Mouse (Mus musculus) adipocyte (in vitro differentiated cells): ENCODE results near the gene Tbxas1.

Experiments
- DNase-seq: peaks from one replicate; pipeline ENCODE4 v3.0.0-alpha.2; 2016; ENCODE audit warnings: low spot score

The Tbxas1 gene

GRCm38 (mm10) chr6:38960791-38961426, 85.7 kb downstream of the Tbxas1 start:
- DNase-seq: peak; percentile 23

- no peak for DNase-seq
Measured at GRCm38 (mm10) chr6:38961427-38962033, 86.3 kb downstream of the Tbxas1 start.

DNA sequence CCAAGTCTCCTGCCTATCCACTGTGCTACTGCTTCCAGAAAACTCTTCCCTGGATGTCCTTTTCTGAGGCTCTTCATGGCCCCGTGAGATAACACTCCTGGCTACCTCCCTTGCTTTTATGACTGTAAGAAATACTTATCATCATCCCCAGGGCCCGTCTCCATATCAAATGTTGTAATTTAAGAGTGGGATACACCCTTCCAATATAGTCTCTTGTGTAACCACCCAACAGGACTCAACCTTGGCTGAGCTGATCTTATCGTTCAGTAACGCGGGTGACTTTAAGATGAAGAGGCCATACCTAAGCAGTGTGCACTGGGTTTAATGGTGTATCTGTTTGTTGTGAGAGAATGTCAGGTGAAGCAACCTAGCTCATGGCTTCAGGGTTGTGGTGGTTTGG, 91.6 kb downstream of the Tbxas1 start:
- DNase-seq: no peak

DNA sequence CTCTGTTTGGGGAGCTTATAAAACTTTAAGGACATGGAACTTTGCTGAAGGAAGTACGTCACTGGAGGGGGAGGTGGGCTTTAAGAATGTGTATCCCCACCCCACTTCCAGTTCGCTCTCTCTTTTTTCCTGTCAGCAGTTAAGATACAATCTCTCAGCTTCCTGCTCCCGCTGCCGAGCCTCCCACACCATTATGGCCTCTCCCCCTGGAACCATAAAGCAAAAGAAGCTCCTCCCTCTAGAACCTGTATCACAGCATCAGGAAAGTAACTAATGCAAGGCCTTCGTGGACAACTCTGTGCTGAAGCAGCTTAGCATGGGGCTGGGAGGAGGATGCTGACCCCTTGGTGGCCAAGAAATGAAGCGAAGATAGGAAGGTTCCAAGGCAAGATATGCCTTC, 92.1 kb downstream of the Tbxas1 start:
- no peak for DNase-seq

- DNase-seq: no peak
Measured at GRCm38 (mm10) chr6:38967988-38968387, 92.8 kb downstream of the Tbxas1 start.

- no peak for DNase-seq
Measured at GRCm38 (mm10) chr6:38969944-38970740, 94.9 kb downstream of the Tbxas1 start.

DNA sequence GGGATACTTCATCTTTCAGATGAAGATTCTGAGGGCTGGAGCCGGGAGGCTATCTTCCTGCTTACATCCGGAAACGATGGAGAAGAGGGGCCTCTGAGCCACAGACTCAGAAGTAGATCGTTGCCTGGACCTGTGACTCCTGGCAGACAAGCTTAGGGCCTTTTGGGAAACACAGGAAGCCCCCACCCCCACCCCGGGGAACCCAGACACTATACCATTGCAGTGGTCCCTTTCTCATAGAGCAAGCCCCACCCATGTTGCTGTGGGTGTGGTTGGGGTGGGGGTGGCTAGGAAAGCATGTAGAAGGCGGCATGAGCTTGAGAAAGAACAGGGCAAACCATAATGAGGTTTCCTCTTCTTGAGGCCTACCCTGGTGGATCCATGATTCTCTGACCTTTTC, 95.6 kb downstream of the Tbxas1 start:
- DNase-seq: no peak

- DNase-seq: peak; percentile 48
Measured at GRCm38 (mm10) chr6:38972826-38973225, 97.6 kb downstream of the Tbxas1 start.

DNA sequence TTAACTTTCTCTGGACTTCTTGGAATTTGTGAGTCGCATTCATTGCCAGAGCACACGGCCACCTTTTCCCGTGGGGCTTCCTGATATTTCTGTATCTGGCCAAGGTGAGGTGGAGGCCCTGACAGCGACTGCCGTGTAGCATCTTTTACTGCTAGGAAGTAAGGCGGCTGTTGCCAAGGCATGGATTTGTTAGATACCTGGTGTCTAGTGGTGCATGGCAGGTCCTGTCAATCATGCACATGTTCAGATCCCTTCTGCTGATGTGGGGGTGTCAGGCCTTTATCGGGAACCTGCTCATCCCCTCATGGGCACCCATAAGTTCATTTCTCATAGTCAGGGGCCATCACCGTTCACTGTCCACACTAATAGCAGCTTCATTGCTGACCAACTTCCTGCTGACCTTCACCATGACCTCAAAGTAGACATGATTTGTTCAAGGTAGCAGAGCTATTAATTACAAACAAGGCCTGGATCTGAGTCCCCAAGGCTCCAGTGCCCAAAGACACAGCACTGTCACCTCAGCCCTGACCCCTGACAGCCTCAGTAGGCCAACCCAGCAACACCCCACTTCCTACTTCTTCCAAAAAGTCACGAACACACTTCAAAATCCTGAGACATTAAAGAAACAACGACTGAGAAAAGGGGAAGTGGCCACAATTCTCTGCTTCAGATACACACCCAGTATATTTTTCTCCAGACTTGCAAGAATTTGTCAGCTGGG, 98.4 kb downstream of the Tbxas1 start:
- no peak for DNase-seq

DNA sequence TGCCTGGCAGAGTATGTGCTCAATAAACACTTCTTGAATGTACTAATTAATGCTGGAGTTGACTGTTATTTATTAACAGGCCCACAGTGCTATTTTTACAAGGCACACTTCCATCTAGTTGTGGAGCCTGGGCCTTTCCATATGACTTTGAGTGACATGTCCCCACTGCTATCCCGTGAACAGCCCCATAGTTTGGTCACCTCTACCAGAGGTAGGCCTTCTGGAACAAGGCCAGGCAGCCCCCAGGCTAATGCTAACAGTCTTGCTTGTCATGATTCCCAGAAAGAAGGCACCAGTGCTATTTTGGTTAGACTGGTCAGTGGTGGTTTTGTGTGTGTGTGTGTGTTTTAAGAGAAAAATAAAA, 98.9 kb downstream of the Tbxas1 start:
- DNase-seq: no peak

DNA sequence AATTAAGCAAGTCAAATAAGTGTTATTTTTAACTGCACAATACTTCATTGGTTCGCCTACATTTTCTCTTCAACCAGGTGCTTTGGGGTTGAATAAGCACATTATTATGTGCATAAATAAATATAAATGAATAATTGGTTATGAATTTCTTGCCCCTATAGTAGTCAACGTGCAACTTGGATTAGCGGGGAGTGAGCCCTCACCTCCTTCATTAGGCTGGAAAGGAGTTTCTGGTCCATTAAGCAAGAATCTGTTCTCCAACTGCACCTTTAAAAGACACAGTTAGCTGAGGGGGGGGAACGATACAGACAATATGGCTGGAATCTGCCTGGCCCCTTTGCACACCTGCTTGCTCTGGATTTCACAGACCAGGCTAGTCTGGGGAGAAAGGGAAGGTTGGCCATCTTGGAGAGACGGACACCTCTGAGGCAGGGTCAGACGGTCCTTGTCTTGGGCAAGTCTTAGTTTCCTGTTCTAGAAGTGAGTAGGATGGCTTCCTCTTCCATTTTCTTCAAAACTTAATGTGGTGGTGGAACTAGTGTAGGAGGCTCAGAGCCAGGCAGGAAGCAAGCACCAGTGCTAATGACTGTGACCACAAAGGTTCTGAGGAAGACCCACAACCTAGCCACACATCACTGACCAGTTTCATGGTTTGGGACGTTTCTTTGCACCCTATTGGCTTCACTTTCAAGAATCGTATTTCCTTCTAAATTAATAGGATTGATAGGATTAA, 99.5 kb downstream of the Tbxas1 start:
- no peak for DNase-seq

DNA sequence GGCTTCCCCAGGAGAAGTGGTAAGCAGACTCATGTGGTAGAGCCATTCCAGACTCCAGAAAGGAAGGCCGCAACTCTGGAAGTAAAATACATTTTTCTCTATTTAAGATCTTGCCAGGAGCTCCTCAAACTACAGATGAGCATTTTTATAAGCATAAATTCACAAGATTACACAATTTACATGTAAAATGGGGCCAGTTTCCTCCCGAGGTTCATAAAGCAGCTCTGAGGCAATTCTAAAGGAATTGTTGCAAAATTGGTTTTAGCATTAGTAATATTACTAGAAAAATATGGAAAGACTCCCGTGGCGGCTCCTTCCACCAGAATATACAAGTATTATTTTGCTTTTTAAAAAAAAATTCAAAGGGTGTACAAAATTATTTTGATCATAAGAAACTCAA, 100.7 kb downstream of the Tbxas1 start:
- peak; percentile 37 for DNase-seq

- DNase-seq: no peak
Measured at GRCm38 (mm10) chr6:38976355-38976754, 101.2 kb downstream of the Tbxas1 start.

DNA sequence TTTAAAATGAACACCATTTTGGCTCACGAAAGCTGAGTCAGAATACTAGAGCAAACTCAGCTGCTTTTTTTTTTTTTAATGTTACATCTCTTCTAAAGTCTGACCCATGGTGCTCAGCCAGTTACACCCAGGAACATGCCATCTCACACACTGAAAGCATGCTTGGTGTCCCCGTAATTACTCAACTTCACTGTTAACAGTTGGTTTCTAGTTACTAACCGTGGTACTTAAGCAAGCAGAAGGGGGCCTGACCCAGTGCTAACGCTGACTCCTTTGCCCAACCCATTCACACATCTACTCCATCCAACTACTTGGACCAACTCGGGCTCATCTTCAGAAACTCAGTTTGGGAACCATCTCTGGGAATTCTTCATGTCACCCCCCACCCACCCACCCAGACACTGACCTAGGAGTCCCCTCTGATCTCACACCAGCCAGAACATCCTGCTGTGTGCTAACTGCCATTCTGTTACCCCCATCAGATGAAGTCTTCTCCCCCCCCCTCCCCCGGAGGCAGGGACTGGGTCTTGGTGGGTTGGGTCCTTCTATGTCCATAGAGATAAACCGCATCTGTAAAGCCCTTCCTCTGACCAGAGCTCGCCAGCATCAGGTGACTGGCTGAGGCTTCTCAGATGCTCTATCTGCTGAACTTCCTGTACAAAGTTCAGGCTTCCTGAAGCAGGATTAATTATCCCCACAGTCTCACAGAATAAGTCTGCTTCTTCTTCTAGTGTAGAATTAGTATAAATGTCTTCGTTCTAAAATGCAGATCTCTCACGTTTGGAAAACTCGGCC, 105.9 kb downstream of the Tbxas1 start:
- DNase-seq: no peak

DNA sequence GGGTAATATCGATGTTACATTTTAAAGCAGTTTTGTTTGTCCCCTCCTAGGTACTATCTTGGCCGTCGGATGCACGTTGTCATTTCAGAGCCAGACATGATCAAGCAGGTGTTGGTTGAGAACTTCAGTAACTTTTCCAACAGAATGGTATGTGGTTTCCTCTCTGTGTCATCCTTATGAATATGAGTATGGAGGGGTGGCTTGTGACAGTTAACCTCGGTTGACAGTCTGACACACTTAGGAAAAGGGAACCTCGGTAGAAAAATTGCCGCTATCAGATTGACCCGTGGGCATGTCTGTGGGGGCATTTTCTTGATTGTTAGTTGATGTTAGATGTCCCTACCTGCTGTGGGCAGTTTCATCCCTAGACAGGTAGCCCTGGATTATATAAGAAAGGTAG, 106.9 kb downstream of the Tbxas1 start:
- DNase-seq: no peak

- DNase-seq: no peak
Measured at GRCm38 (mm10) chr6:38982656-38983055, 107.5 kb downstream of the Tbxas1 start.

- DNase-seq: peak; percentile 54
Measured at GRCm38 (mm10) chr6:38983060-38983459, 107.9 kb downstream of the Tbxas1 start.

DNA sequence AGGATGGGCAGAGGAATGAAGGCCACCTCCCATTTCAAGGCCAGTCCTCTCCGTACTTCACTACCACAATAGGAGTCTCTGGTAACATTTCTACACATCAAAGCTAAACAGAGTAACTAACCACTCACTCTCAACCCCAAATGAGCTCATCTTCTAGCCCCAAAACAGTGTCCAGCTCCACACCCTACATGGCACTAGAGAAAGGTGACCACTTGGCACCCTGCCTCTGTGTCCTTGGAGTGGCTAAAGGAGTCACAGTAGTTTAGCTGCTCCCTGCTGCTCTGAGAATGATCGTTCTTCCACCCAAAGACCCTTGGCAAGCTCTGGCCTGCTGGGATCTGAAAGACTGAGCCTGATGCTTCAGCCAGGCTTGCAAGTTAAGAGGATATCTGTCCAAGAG, 109.4 kb downstream of the Tbxas1 start:
- no peak for DNase-seq

DNA sequence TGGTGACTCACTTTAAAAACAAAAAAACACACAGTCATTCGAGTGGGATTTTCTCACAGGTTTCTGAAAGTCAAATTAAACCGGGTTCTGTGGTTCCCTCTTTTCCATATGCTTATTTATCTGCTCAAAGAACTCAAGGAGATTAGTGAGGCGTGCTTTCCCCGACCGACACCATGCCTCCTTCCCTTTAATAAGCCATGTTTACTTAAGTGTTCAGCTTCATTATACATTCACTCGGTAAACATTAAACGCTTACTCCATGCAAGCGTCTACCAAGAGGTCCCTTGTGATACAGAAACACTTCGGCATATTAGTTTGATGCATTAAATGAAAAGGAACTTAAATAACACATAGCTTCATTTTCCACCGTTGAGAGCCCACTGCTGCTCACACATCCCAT, 111.4 kb downstream of the Tbxas1 start:
- DNase-seq: no peak

GRCm38 (mm10) chr6:38992016-38992415, 116.8 kb downstream of the Tbxas1 start:
- no peak for DNase-seq

- DNase-seq: no peak
Measured at GRCm38 (mm10) chr6:38995774-38996173, 120.6 kb downstream of the Tbxas1 start.
